Mouse (Mus musculus): Measurements from ENCODE around the gene Ubr1.

Gene Ubr1

GRCm38 (mm10) chr2:120863389-120863788, 107.1 kb downstream of the Ubr1 start:
- no peak for DNase-seq (ENCODE audit: low read depth in 2 of 2, low spot score in 2 of 2)

- no peak for DNase-seq (ENCODE audit: low read depth in 2 of 2, low spot score in 2 of 2)
These were observed 109.8 kb downstream of the Ubr1 start for GRCm38 (mm10) chr2:120860699-120861098.

- DNase-seq (ENCODE audit: low read depth in 2 of 2, low spot score in 2 of 2) = no peak
These were observed 112.4 kb downstream of the Ubr1 start for GRCm38 (mm10) chr2:120858131-120858530.

- DNase-seq (ENCODE audit: low read depth in 2 of 2, low spot score in 2 of 2) = no peak
These were observed 117.4 kb downstream of the Ubr1 start for GRCm38 (mm10) chr2:120853151-120853550.

- DNase-seq (ENCODE audit: low read depth in 2 of 2, low spot score in 2 of 2) = peak in 1 of 2 experiments; percentile 21
These were observed 117.9 kb downstream of the Ubr1 start for GRCm38 (mm10) chr2:120852626-120853025.

GRCm38 (mm10) chr2:120850424-120851082, 120.0 kb downstream of the Ubr1 start, which contains the start of gene Ttbk2:
TSS of gene Ttbk2 (minus strand) at chr2:120850604.
- peak; percentile 89 to 91 for DNase-seq (ENCODE audit: low read depth in 2 of 2, low spot score in 2 of 2)

- DNase-seq (ENCODE audit: low read depth in 2 of 2, low spot score in 2 of 2) = peak; percentile 24 to 36
These were observed 120.8 kb downstream of the Ubr1 start, which contains the start of gene Cdan1 for GRCm38 (mm10) chr2:120849449-120850423. TSS of gene Cdan1 (minus strand) at chr2:120850128.

GRCm38 (mm10) chr2:120845280-120845679, 125.2 kb downstream of the Ubr1 start:
- DNase-seq (ENCODE audit: low read depth in 2 of 2, low spot score in 2 of 2) = no peak

- no peak for DNase-seq (ENCODE audit: low read depth in 2 of 2, low spot score in 2 of 2)
These were observed 126.5 kb downstream of the Ubr1 start for GRCm38 (mm10) chr2:120843990-120844389.

- no peak for DNase-seq (ENCODE audit: low read depth in 2 of 2, low spot score in 2 of 2)
These were observed 129.3 kb downstream of the Ubr1 start for GRCm38 (mm10) chr2:120841211-120841610.

GRCm38 (mm10) chr2:120835167-120835566, 135.3 kb downstream of the Ubr1 start:
- no peak for DNase-seq (ENCODE audit: low read depth in 2 of 2, low spot score in 2 of 2)

GRCm38 (mm10) chr2:120826936-120827638, 143.4 kb downstream of the Ubr1 start:
- no peak for DNase-seq (ENCODE audit: low read depth in 2 of 2, low spot score in 2 of 2)

Measured in CD8-positive naive resting alpha-beta T cell, adult 2 months (primary cell).